Mouse (Mus musculus): ENCODE measurements around the gene Zbtb41. TPM values are rescaled to one million over a fixed set of nuclear protein-coding genes. Genes with fewer than 3 reads are reported as not detected.
"Not testable (repeated sequence)": the region's sequence is repeated elsewhere in the genome, so short reads cannot be mapped to it uniquely, and the experiment has no call there.

Zbtb41 gene
- polyA plus RNA-seq, 1 experiment from 2014 or later = 13.2 TPM

GRCm38 (mm10) chr1:139421521-139421874, 590 bp upstream of the Zbtb41 start:
- ATAC-seq (ENCODE audit: insufficient number of reproducible peaks, insufficient read depth, low FRiP score, low TSS enrichment, low read depth) = peak; percentile 22
- Histone ChIP-seq H3K4me2 (peak overlapping the region; percentile 67), H3K27ac (peak overlapping the region; percentile 93)

GRCm38 (mm10) chr1:139422941-139423340, 853 bp downstream of the Zbtb41 start:
- H3K9ac ChIP-seq (replicated peaks) = peak overlapping the region; percentile 95
- WGBS = 34% methylated on average over 10 of the region's 10 CpGs
- H3K4me3 ChIP-seq (replicated peaks) = peak overlapping the region; percentile 75
- no peaks in the 10 kb centered on the region for H3K36me3 ChIP-seq
- peak overlapping the region; percentile 67 for H3K4me2 ChIP-seq
- H3K9me3 ChIP-seq = no peaks in the 10 kb centered on the region
- H3K4me1 ChIP-seq (replicated peaks) = peaks cover 30% of the 10 kb centered on the region
- no peak for ATAC-seq (ENCODE audit: insufficient number of reproducible peaks, insufficient read depth, low FRiP score, low TSS enrichment, low read depth)
- peak overlapping the region; percentile 93; the same call in 1 of the 2 replicates for H3K27ac ChIP-seq
- no peaks in the 10 kb centered on the region for H3K27me3 ChIP-seq

More at GRCm38 (mm10) chr1:139421521-139421874, 590 bp upstream of the Zbtb41 start:
- peak overlapping the region; percentile 95 for H3K9ac ChIP-seq (replicated peaks)
- H3K27me3 ChIP-seq = no peaks in the 10 kb centered on the region
- WGBS = 6% methylated on average over 8 of the region's 8 CpGs
- H3K4me3 ChIP-seq (replicated peaks) = peak overlapping the region; percentile 75
- H3K9me3 ChIP-seq = no peaks in the 10 kb centered on the region
- H3K4me1 ChIP-seq (replicated peaks) = peaks cover 27% of the 10 kb centered on the region
- no peaks in the 10 kb centered on the region for H3K36me3 ChIP-seq

DNA sequence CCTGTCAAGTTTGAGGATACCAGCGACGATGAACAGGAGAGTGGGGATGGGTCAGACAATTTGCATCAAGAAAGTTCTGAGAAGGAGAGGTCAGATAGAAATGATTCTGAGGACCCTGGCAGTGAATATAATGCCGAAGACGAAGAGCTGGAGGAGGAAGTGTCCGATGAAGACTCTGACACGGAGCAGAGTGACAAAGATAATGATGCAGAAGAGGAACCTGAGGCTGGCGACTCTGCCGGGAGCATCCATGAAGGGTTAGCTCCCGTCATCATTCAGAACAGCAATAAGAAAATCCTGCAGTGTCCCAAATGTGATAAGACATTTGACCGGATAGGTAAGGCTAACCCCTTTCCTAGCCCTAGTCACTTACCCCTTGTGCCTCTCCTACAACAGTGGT, 1.8 kb downstream of the Zbtb41 start:
- 0 out of 2 replicates have a peak overlapping the region, but pooled peaks have one; percentile 12 for H3K9ac ChIP-seq (replicated peaks)

DNA sequence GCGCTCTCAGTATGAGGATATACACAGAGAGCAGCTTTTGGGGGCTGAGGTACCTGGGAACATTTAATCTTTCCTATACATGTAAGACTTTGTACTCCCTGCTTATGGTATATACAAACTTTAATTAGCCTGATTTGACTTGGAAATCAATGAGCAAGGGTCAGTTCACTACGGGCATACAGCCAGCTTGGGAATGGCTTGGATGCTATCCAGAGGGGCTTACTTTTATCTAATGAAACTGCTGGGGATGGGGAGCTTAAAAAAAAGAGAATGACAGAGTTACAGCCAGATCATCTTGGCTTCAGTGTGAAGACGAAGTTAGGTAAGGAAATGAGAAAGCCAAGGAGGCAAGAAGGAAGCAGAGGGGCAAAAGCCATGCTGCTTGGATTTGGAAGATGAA, 2.9 kb downstream of the Zbtb41 start:
- H3K27me3 ChIP-seq = no peaks in the 10 kb centered on the region
- no peak for ATAC-seq (ENCODE audit: insufficient number of reproducible peaks, insufficient read depth, low FRiP score, low TSS enrichment, low read depth)
- WGBS = 57% methylated on average over 3 of the region's 3 CpGs
- peaks cover 10% of the 10 kb centered on the region for H3K36me3 ChIP-seq
- H3K27ac ChIP-seq = no peak overlapping the region
- H3K4me3 ChIP-seq (replicated peaks) = peak overlapping the region; percentile 27
- 0 out of 2 replicates have a peak overlapping the region, but pooled peaks have one; percentile 27 for H3K9ac ChIP-seq (replicated peaks)
- peaks cover 30% of the 10 kb centered on the region for H3K4me1 ChIP-seq (replicated peaks)
- H3K4me2 ChIP-seq = peak overlapping the region; percentile 59
- no peaks in the 10 kb centered on the region for H3K9me3 ChIP-seq

More for the DNA sequence above, 1.8 kb downstream of the Zbtb41 start:
- peak overlapping the region; percentile 75 for H3K4me3 ChIP-seq (replicated peaks)
- H3K9me3 ChIP-seq = no peaks in the 10 kb centered on the region
- no peak overlapping the region for H3K27ac ChIP-seq
- WGBS = 73% methylated on average over 10 of the region's 10 CpGs
- H3K4me1 ChIP-seq (replicated peaks) = peaks cover 30% of the 10 kb centered on the region
- H3K4me2 ChIP-seq = peak overlapping the region; percentile 67
- H3K36me3 ChIP-seq = peaks cover 1% of the 10 kb centered on the region
- ATAC-seq (ENCODE audit: insufficient number of reproducible peaks, insufficient read depth, low FRiP score, low TSS enrichment, low read depth) = no peak
- H3K27me3 ChIP-seq = no peaks in the 10 kb centered on the region

GRCm38 (mm10) chr1:139438373-139438772, 16.3 kb downstream of the Zbtb41 start:
- H3K9me3 ChIP-seq = no peaks in the 10 kb centered on the region
- no peak overlapping the region for H3K9ac ChIP-seq (replicated peaks)
- no peaks in the 10 kb centered on the region for H3K27me3 ChIP-seq
- no peak overlapping the region for H3K4me3 ChIP-seq (replicated peaks)
- H3K4me1 ChIP-seq (replicated peaks) = no peaks in the 10 kb centered on the region
- H3K36me3 ChIP-seq = peaks cover 54% of the 10 kb centered on the region
- H3K4me2 ChIP-seq = no peak overlapping the region
- no peak overlapping the region for H3K27ac ChIP-seq
- ATAC-seq (ENCODE audit: insufficient number of reproducible peaks, insufficient read depth, low FRiP score, low TSS enrichment, low read depth) = no peak

GRCm38 (mm10) chr1:139443103-139443502, 21.0 kb downstream of the Zbtb41 start:
- not testable (repeated sequence) for H3K4me3 ChIP-seq (replicated peaks); ATAC-seq (ENCODE audit: insufficient number of reproducible peaks, insufficient read depth, low FRiP score, low TSS enrichment, low read depth); H3K4me2 ChIP-seq; H3K27ac ChIP-seq; H3K9me3 ChIP-seq; H3K4me1 ChIP-seq (replicated peaks); H3K9ac ChIP-seq (replicated peaks); H3K27me3 ChIP-seq
- H3K36me3 ChIP-seq = peaks cover 36% of the 10 kb centered on the region
- WGBS = 88% methylated on average over 9 of the region's 9 CpGs

DNA sequence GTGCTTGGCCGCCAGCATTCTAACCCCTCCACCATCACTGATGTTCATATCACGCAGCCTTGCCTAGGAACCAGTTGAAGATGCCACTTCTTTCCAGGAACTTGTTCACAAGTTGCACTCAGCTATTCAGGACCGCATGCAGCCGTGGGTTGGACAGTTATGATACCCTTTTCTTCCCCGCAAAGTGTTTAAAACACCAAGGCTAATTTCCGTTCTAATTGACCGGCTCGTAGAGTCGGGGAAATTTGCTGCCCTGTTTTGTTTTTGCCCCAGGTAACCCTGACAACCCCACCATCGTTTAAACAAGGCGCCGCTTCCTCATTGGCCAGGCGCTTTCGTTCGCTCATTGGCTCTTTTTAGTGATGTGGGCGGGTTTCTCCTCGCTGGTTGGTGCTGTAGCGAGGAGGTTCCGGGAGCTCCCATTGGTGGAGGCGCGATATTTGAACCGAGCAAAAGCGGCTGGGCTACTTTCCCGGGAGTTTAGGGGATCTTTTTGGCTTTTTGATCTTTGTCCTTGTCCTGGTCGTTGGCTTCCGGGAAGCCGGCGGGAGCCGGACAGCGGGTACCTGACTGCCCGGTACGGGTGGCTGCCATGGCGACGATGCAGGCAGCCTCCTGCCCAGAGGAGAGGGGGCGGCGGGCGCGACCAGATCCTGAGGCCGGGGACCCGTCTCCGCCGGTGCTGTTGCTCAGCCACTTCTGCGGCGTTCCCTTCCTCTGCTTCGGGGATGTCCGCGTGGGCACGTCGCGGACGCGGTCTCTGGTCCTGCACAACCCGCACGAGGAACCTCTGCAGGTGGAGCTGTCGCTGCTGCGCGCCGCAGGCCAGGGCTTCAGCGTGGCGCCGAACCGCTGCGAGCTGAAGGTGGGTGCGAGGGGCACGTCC, 32.5 kb downstream of the Zbtb41 start, which contains the start of gene Aspm:
Gene Aspm, plus strand, starts transcription at position 433 of the 886 bp plus-strand sequence.
- Histone ChIP-seq H3K4me3 (replicated peaks) (peak within 1 kb of the TSS; percentile 82), H3K9ac (replicated peaks) (peak within 1 kb of the TSS; percentile 81), H3K27ac (peak within 1 kb of the TSS; percentile 78), H3K27me3 (no peaks in the 10 kb centered on the region), H3K36me3 (peaks cover 24% of the 10 kb centered on the region), H3K4me1 (replicated peaks) (peaks cover 18% of the 10 kb centered on the region), H3K9me3 (no peaks in the 10 kb centered on the region), H3K4me2 (peak within 1 kb of the TSS; percentile 80)
- ATAC-seq (ENCODE audit: insufficient number of reproducible peaks, insufficient read depth, low FRiP score, low TSS enrichment, low read depth) = peak; percentile 98
- WGBS = under 1% methylated on average over 65 of the region's 65 CpGs

GRCm38 (mm10) chr1:139455226-139455869, 33.3 kb downstream of the Zbtb41 start:
- H3K9ac ChIP-seq (replicated peaks) = peak overlapping the region; percentile 81
- peaks cover 18% of the 10 kb centered on the region for H3K4me1 ChIP-seq (replicated peaks)
- peaks cover 29% of the 10 kb centered on the region for H3K36me3 ChIP-seq
- no peaks in the 10 kb centered on the region for H3K27me3 ChIP-seq
- H3K27ac ChIP-seq = peak overlapping the region; percentile 72; the same call in 1 of the 2 replicates
- no peaks in the 10 kb centered on the region for H3K9me3 ChIP-seq
- ATAC-seq (ENCODE audit: insufficient number of reproducible peaks, insufficient read depth, low FRiP score, low TSS enrichment, low read depth) = peak; percentile 48; the same call in 1 of the 2 replicates
- peak overlapping the region; percentile 82 for H3K4me3 ChIP-seq (replicated peaks)
- peak overlapping the region; percentile 80 for H3K4me2 ChIP-seq
- 3% methylated on average over 17 of the region's 17 CpGs for WGBS

- Histone ChIP-seq H3K27ac (no peak overlapping the region), H3K9me3 (no peaks in the 10 kb centered on the region), H3K4me3 (replicated peaks) (no peak overlapping the region), H3K27me3 (no peaks in the 10 kb centered on the region), H3K4me1 (replicated peaks) (peaks cover 15% of the 10 kb centered on the region), H3K9ac (replicated peaks) (no peak overlapping the region), H3K4me2 (no peak overlapping the region), H3K36me3 (peaks cover 72% of the 10 kb centered on the region)
- ATAC-seq (ENCODE audit: insufficient number of reproducible peaks, insufficient read depth, low FRiP score, low TSS enrichment, low read depth) = no peak
- 82% methylated on average over 5 of the region's 5 CpGs for WGBS
Observed at GRCm38 (mm10) chr1:139460807-139461206, 38.7 kb downstream of the Zbtb41 start.

- ATAC-seq (ENCODE audit: insufficient number of reproducible peaks, insufficient read depth, low FRiP score, low TSS enrichment, low read depth) = no peak
- Histone ChIP-seq H3K4me1 (replicated peaks) (peaks cover under 1% of the 10 kb centered on the region; the same call in 1 of the 2 replicates), H3K4me2 (no peak overlapping the region), H3K9ac (replicated peaks) (no peak overlapping the region), H3K4me3 (replicated peaks) (no peak overlapping the region), H3K27me3 (no peaks in the 10 kb centered on the region), H3K9me3 (no peaks in the 10 kb centered on the region), H3K27ac (no peak overlapping the region), H3K36me3 (peaks cover 80% of the 10 kb centered on the region)
- 93% methylated on average over 11 of the region's 11 CpGs for WGBS
Observed at GRCm38 (mm10) chr1:139465936-139466335, 43.8 kb downstream of the Zbtb41 start.

DNA sequence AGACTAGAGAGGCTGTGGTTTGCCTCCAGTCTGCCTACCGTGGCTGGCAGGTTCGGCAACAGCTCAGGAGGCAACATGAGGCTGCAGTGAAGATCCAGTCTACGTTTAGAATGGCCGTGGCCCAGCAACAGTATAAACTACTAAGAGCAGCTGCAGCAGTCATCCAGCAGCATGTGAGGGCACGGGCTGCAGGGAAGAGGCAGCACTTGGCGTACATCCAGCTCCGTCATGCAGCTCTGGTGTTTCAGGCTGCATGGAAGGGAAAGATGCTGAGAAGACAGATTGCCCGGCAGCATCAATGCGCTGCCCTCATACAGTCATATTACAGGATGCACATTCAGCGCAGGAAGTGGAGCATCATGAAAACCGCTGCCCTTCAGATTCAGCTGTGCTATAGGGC, 56.8 kb downstream of the Zbtb41 start:
- Histone ChIP-seq H3K4me3 (replicated peaks) (no peak overlapping the region), H3K27me3 (no peaks in the 10 kb centered on the region), H3K9ac (replicated peaks) (no peak overlapping the region), H3K4me2 (no peak overlapping the region), H3K27ac (no peak overlapping the region), H3K36me3 (peaks cover 93% of the 10 kb centered on the region), H3K4me1 (replicated peaks) (no peaks in the 10 kb centered on the region), H3K9me3 (no peaks in the 10 kb centered on the region)
- WGBS = 93% methylated on average over 11 of the region's 11 CpGs
- no peak for ATAC-seq (ENCODE audit: insufficient number of reproducible peaks, insufficient read depth, low FRiP score, low TSS enrichment, low read depth)
